Mouse (Mus musculus) liver, embryonic 11.5 days (tissue): ENCODE data around the gene Slc36a3. TPM values are rescaled to one million over a fixed set of nuclear protein-coding genes. Genes with fewer than 3 reads are reported as not detected.

Experiments used
- ATAC-seq: fragments of 200-750 bp; cut with Nextera tagmentation; replicated peaks from 2 replicates; pipeline ENCODE4 v1.8.0; 2017; ENCODE audit warnings: moderate number of reproducible peaks, mild to moderate bottlenecking, moderate TSS enrichment, moderate library complexity; ENCODE audit not compliant: low FRiP score
- DNase-seq: peaks from one replicate; pipeline ENCODE4 v3.0.0-alpha.2; 2017; ENCODE audit warnings: low spot score
- H3K27ac ChIP-seq: fragments of 300-500 bp; sonication (generic); 2 replicates; pipeline ENCODE4 v1.5.1; 2014; ENCODE audit warnings: mild to moderate bottlenecking, low read depth, low read length, control low read depth
- H3K27me3 ChIP-seq: fragments of 300-500 bp; sonication (generic); replicated peaks from 2 replicates; pipeline ENCODE4 v1.6.1; 2014; ENCODE audit warnings: low read length, mixed read lengths; ENCODE audit not compliant: control insufficient read depth, insufficient read depth
- H3K36me3 ChIP-seq: fragments of 300-500 bp; sonication (generic); 2 replicates; pipeline ENCODE4 v1.6.1; 2014; ENCODE audit warnings: mild to moderate bottlenecking, low read length, moderate library complexity, mixed read lengths; ENCODE audit not compliant: control insufficient read depth, insufficient read depth
- H3K4me1 ChIP-seq: fragments of 300-500 bp; sonication (generic); replicated peaks from 2 replicates; pipeline ENCODE4 v1.6.1; 2014; ENCODE audit warnings: low read length, mixed read lengths; ENCODE audit not compliant: control insufficient read depth, insufficient read depth
- H3K4me2 ChIP-seq: fragments of 300-500 bp; sonication (generic); 2 replicates; pipeline ENCODE4 v1.6.1; 2014; ENCODE audit warnings: mild to moderate bottlenecking, control low read depth, moderate library complexity
- H3K4me3 ChIP-seq: fragments of 300-500 bp; sonication (generic); 2 replicates; pipeline ENCODE4 v1.5.1; 2014; ENCODE audit warnings: low read depth, low read length, control low read depth
- H3K9ac ChIP-seq: fragments of 300-500 bp; sonication (generic); 2 replicates; pipeline ENCODE4 v1.6.1; 2014; ENCODE audit warnings: low read depth, low read length, control low read depth
- H3K9me3 ChIP-seq: fragments of 300-500 bp; sonication (generic); 2 replicates; pipeline ENCODE4 v1.6.1; 2016; ENCODE audit warnings: low read length, inconsistent platforms, mixed read lengths; ENCODE audit not compliant: control insufficient read depth
- WGBS: fragments of 180-500 bp; shearing (Covaris S2); extraction: QIAGEN DNeasy Blood & Tissue Kit; methylation state at CpG from one replicate; pipeline ENCODE4 v1.1.7; 2014; 5-methylcytosine and 5-hydroxymethylcytosine counted together
- polyA plus RNA-seq: library from polyadenylated mRNA; unstranded; fragments of >200 nt; fragmentation: Nextera tagmentation; extraction: Ambion mirVana; gene quantifications from 2 replicates; pipeline ENCODE4 v1.2.1, GENCODE M21; 2014

Slc36a3 gene
- not detected in 2 replicates for polyA plus RNA-seq

- WGBS, result 55% methylated on average over 3 of the region's 3 CpGs
- Histone ChIP-seq H3K9ac (no peak within 1 kb of the TSS), H3K4me2 (no peak within 1 kb of the TSS), H3K27me3 (no peaks in the 10 kb centered on the region), H3K4me3 (no peak within 1 kb of the TSS), H3K27ac (no peak within 1 kb of the TSS), H3K4me1 (no peaks in the 10 kb centered on the region; the same call in 1 of the 2 replicates), H3K36me3 (no peaks in the 10 kb centered on the region), H3K9me3 (no peaks in the 10 kb centered on the region)
- no peak for DNase-seq
- no peak for ATAC-seq
Observed at GRCm38 (mm10) chr11:55151608-55152007, at the start of gene Slc36a3. Slc36a3 (minus strand) TSS chr11:55151708.

- H3K9me3 ChIP-seq, result no peaks in the 10 kb centered on the region
- peaks cover 5% of the 10 kb centered on the region for H3K4me1 ChIP-seq
- H3K27me3 ChIP-seq, result no peaks in the 10 kb centered on the region
- no peak; the same call in 1 of the 2 replicates for ATAC-seq
- DNase-seq, result no peak
- H3K4me2 ChIP-seq, result peak overlapping the region; percentile 22; the same call in 1 of the 2 replicates
- no peaks in the 10 kb centered on the region for H3K36me3 ChIP-seq
- no peak overlapping the region for H3K9ac ChIP-seq
- WGBS, result 33% methylated on average over 8 of the region's 8 CpGs
- H3K4me3 ChIP-seq, result no peak overlapping the region
- H3K27ac ChIP-seq, result no peak overlapping the region
Observed at GRCm38 (mm10) chr11:55197740-55198510, 46.4 kb upstream of the Slc36a3 start.

GRCm38 (mm10) chr11:55197086-55197485 is 45.6 kb upstream of the Slc36a3 start:
- peak overlapping the region; percentile 22; the same call in 1 of the 2 replicates for H3K4me2 ChIP-seq
- DNase-seq (no peak), ATAC-seq (no peak)
- no peak overlapping the region for H3K4me3 ChIP-seq
- H3K27ac ChIP-seq, result no peak overlapping the region
- H3K9ac ChIP-seq, result no peak overlapping the region
- no peaks in the 10 kb centered on the region for H3K27me3 ChIP-seq
- no peaks in the 10 kb centered on the region for H3K9me3 ChIP-seq
- no peaks in the 10 kb centered on the region for H3K36me3 ChIP-seq
- WGBS, result 38% methylated on average over 6 of the region's 6 CpGs
- peaks cover 5% of the 10 kb centered on the region for H3K4me1 ChIP-seq

GRCm38 (mm10) chr11:55190216-55190615 is 38.7 kb upstream of the Slc36a3 start:
- Histone ChIP-seq H3K4me1 (no peaks in the 10 kb centered on the region), H3K4me2 (no peak overlapping the region), H3K9me3 (no peaks in the 10 kb centered on the region), H3K4me3 (no peak overlapping the region), H3K9ac (no peak overlapping the region), H3K27me3 (no peaks in the 10 kb centered on the region), H3K27ac (no peak overlapping the region), H3K36me3 (no peaks in the 10 kb centered on the region)
- no peak for ATAC-seq
- WGBS, result 74% methylated on average over 3 of the region's 3 CpGs
- DNase-seq, result no peak

- Histone ChIP-seq H3K4me1 (no peaks in the 10 kb centered on the region), H3K36me3 (no peaks in the 10 kb centered on the region), H3K27me3 (no peaks in the 10 kb centered on the region), H3K27ac (no peak overlapping the region), H3K4me2 (no peak overlapping the region), H3K9me3 (no peaks in the 10 kb centered on the region), H3K9ac (no peak overlapping the region), H3K4me3 (no peak overlapping the region)
- ATAC-seq (no peak), DNase-seq (no peak)
- 81% methylated on average over 6 of the region's 6 CpGs for WGBS
Observed at GRCm38 (mm10) chr11:55187777-55188176, 36.3 kb upstream of the Slc36a3 start.

- H3K4me3 ChIP-seq, result no peak overlapping the region
- DNase-seq, result no peak
- H3K36me3 ChIP-seq, result no peaks in the 10 kb centered on the region
- no peaks in the 10 kb centered on the region for H3K27me3 ChIP-seq
- H3K9me3 ChIP-seq, result no peaks in the 10 kb centered on the region
- no peak for ATAC-seq
- H3K9ac ChIP-seq, result no peak overlapping the region
- no peak overlapping the region for H3K27ac ChIP-seq
- no peaks in the 10 kb centered on the region for H3K4me1 ChIP-seq
- 60% methylated on average over 4 of the region's 4 CpGs for WGBS
- no peak overlapping the region for H3K4me2 ChIP-seq
Observed at GRCm38 (mm10) chr11:55187292-55187691, 35.8 kb upstream of the Slc36a3 start.

- Histone ChIP-seq H3K4me1 (no peaks in the 10 kb centered on the region), H3K36me3 (no peaks in the 10 kb centered on the region), H3K9me3 (no peaks in the 10 kb centered on the region), H3K4me2 (peak within 1 kb of the TSS; percentile 37), H3K9ac (no peak within 1 kb of the TSS), H3K27ac (no peak within 1 kb of the TSS), H3K27me3 (no peaks in the 10 kb centered on the region), H3K4me3 (no peak within 1 kb of the TSS)
- 34% methylated on average over 10 of the region's 10 CpGs for WGBS
- ATAC-seq, result no peak
- DNase-seq, result no peak
Observed at GRCm38 (mm10) chr11:55184733-55185291, 33.3 kb upstream of the Slc36a3 start, which contains the start of gene Slc36a2. Slc36a2 (minus strand) TSS chr11:55185077.

GRCm38 (mm10) chr11:55184246-55184645 is 32.7 kb upstream of the Slc36a3 start:
- Histone ChIP-seq H3K9me3 (no peaks in the 10 kb centered on the region), H3K4me1 (no peaks in the 10 kb centered on the region), H3K9ac (no peak overlapping the region), H3K4me3 (no peak overlapping the region), H3K27me3 (no peaks in the 10 kb centered on the region), H3K36me3 (no peaks in the 10 kb centered on the region), H3K27ac (no peak overlapping the region), H3K4me2 (peak overlapping the region; percentile 37)
- ATAC-seq (no peak), DNase-seq (no peak)
- WGBS, result 62% methylated on average over 5 of the region's 5 CpGs

GRCm38 (mm10) chr11:55183124-55183523 is 31.6 kb upstream of the Slc36a3 start:
- Histone ChIP-seq H3K4me1 (no peaks in the 10 kb centered on the region), H3K27me3 (no peaks in the 10 kb centered on the region), H3K9ac (no peak overlapping the region), H3K4me2 (peak overlapping the region; percentile 27; the same call in 1 of the 2 replicates), H3K36me3 (no peaks in the 10 kb centered on the region), H3K4me3 (no peak overlapping the region), H3K9me3 (no peaks in the 10 kb centered on the region), H3K27ac (no peak overlapping the region)
- 52% methylated on average over 7 of the region's 7 CpGs for whole genome bisulfite sequencing
- no peak for ATAC-seq
- no peak for DNase-seq
